Mouse (Mus musculus): ENCODE data around the gene Dennd5b.

Dennd5b gene

GRCm38 (mm10) chr6:149101943-149102243, 413 bp upstream of the Dennd5b start:
- no peak for DNase-seq (ENCODE audit: low spot score in 2 of 2)

- peak; percentile 53 to 57 for DNase-seq (ENCODE audit: low spot score in 2 of 2)
These were observed 1.1 kb downstream of the Dennd5b start for GRCm38 (mm10) chr6:149100174-149101075.

- no peak for DNase-seq (ENCODE audit: low spot score in 2 of 2)
These were observed 2.5 kb downstream of the Dennd5b start for GRCm38 (mm10) chr6:149098993-149099392.

GRCm38 (mm10) chr6:149097276-149097675, 4.2 kb downstream of the Dennd5b start:
- no peak for DNase-seq (ENCODE audit: low spot score in 2 of 2)

- no peak for DNase-seq (ENCODE audit: low spot score in 2 of 2)
These were observed 5.2 kb downstream of the Dennd5b start for GRCm38 (mm10) chr6:149096233-149096632.

- DNase-seq (ENCODE audit: low spot score in 2 of 2): no peak
These were observed 6.1 kb downstream of the Dennd5b start for GRCm38 (mm10) chr6:149095389-149095788.

- no peak for DNase-seq (ENCODE audit: low spot score in 2 of 2)
These were observed 6.9 kb downstream of the Dennd5b start for GRCm38 (mm10) chr6:149094555-149094954.

- DNase-seq (ENCODE audit: low spot score in 2 of 2): no peak
These were observed 8.0 kb downstream of the Dennd5b start for GRCm38 (mm10) chr6:149093465-149093864.

GRCm38 (mm10) chr6:149092406-149092805, 9.1 kb downstream of the Dennd5b start:
- DNase-seq (ENCODE audit: low spot score in 2 of 2): no peak

GRCm38 (mm10) chr6:149077136-149077808, 24.2 kb downstream of the Dennd5b start:
- no peak for DNase-seq (ENCODE audit: low spot score in 2 of 2)

GRCm38 (mm10) chr6:149073854-149074253, 27.6 kb downstream of the Dennd5b start:
- no peak for DNase-seq (ENCODE audit: low spot score in 2 of 2)

- no peak for DNase-seq (ENCODE audit: low spot score in 2 of 2)
These were observed 28.6 kb downstream of the Dennd5b start for GRCm38 (mm10) chr6:149072873-149073272.

- no peak for DNase-seq (ENCODE audit: low spot score in 2 of 2)
These were observed 30.8 kb downstream of the Dennd5b start for GRCm38 (mm10) chr6:149070592-149071124.

- DNase-seq (ENCODE audit: low spot score in 2 of 2): no peak
These were observed 38.1 kb downstream of the Dennd5b start for GRCm38 (mm10) chr6:149063382-149063781.

GRCm38 (mm10) chr6:149060670-149061387, 40.7 kb downstream of the Dennd5b start:
- peak in 1 of 2 experiments; percentile 17 for DNase-seq (ENCODE audit: low spot score in 2 of 2)

- DNase-seq (ENCODE audit: low spot score in 2 of 2): no peak
These were observed 43.5 kb downstream of the Dennd5b start for GRCm38 (mm10) chr6:149057947-149058391.

GRCm38 (mm10) chr6:149054780-149055179, 46.7 kb downstream of the Dennd5b start:
- no peak for DNase-seq (ENCODE audit: low spot score in 2 of 2)

GRCm38 (mm10) chr6:149050978-149051723, 50.3 kb downstream of the Dennd5b start:
- DNase-seq (ENCODE audit: low spot score in 2 of 2): no peak

- no peak for DNase-seq (ENCODE audit: low spot score in 2 of 2)
These were observed 61.4 kb downstream of the Dennd5b start for GRCm38 (mm10) chr6:149040099-149040498.

- DNase-seq (ENCODE audit: low spot score in 2 of 2): no peak
These were observed 69.3 kb downstream of the Dennd5b start for GRCm38 (mm10) chr6:149032198-149032597.

GRCm38 (mm10) chr6:149031377-149031776, 70.1 kb downstream of the Dennd5b start:
- DNase-seq (ENCODE audit: low spot score in 2 of 2): no peak

All from frontal cortex, postnatal 14 days (tissue).